Mouse (Mus musculus) mesoderm, embryonic 11.5 days (tissue): ENCODE measurements around the gene Mrc2.

Source experiments
- DNase-seq: peaks from one replicate; pipeline ENCODE4 v3.0.0-alpha.2; 2012; ENCODE audit warnings: low read depth, low spot score

The Mrc2 gene

GRCm38 (mm10) chr11:105349780-105350324, 57.4 kb downstream of the Mrc2 start:
- no peak for DNase-seq

DNA sequence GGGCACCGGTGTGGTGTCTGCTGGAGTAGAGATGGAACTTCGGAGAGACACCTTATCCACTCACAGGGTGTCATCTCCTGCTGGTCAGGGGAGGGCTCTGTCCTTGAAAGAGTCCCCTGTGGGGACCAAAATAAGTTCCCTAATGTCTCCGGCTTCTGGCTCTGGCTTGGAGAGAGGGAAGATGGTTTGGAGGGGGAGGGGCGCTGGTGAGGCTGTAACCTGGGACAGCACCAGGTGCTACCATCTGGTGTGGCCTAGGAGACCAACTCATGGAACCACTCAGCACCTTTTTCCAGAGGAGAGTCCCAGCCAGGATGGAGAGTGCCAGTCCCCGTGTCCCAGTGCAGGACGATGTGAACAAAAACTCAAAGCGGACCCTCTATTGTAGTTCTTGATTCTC, 58.2 kb downstream of the Mrc2 start:
- DNase-seq = no peak

DNA sequence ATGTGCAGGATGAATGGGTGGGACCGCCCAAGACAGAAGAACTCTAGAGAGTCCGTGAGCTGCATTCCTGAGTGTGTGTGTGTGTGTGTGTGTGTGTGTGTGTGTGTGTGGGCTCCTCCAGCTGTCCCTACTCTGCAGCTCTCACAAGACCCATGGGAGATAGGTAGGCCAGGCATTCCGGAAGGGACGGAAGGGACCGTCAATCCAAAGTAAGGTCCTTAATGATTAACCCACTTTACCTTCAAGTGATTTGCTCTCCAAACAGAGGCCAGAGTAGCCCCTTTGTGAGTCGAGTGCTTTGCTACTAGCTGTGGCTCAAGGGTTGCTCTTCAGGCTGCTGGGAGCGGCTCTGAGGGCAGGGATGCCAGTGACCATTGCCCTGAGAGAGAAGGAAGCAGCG, 59.7 kb downstream of the Mrc2 start:
- DNase-seq = no peak

- DNase-seq = no peak
These were observed 60.8 kb downstream of the Mrc2 start for GRCm38 (mm10) chr11:105352954-105353890.

DNA sequence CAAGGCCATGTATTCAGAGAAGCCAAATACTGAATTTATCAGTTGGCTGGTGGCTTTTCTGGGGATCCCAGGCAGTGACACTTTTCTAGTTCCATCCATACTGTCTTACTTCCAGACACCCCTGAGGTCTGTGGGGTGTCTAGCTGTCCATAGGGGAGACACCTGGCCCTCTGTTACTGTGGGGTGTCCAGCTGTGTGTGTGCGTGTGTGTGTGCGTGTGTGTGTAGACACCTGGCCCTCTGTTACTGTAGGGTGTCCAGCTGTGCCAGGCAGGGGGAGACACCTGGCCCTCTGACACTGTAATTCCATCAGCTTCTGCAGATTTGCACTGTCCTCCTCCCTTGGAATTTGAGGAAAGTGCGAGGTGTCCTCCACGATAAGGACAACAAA, 61.4 kb downstream of the Mrc2 start:
- no peak for DNase-seq

DNA sequence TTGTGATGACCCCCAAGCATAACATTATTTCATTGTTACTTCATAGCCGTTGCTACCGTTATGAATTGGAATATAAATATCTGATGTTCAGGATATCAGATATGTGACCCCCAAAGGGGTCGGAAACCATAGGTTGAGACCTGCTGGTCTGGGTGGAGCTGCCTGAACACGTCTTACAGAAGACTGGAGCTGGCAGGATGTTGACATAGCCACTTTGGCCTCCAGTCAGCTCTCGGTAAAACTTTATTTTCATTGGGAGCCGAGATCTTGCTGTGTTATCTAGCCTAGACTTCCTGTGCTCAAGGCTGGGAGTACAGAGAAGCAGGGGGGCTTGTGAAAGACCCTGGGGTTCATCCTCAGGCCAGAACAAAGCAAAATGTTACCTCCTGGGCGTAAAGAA, 63.9 kb downstream of the Mrc2 start:
- no peak for DNase-seq

- no peak for DNase-seq
These were observed 69.8 kb downstream of the Mrc2 start for GRCm38 (mm10) chr11:105362041-105362765.

DNA sequence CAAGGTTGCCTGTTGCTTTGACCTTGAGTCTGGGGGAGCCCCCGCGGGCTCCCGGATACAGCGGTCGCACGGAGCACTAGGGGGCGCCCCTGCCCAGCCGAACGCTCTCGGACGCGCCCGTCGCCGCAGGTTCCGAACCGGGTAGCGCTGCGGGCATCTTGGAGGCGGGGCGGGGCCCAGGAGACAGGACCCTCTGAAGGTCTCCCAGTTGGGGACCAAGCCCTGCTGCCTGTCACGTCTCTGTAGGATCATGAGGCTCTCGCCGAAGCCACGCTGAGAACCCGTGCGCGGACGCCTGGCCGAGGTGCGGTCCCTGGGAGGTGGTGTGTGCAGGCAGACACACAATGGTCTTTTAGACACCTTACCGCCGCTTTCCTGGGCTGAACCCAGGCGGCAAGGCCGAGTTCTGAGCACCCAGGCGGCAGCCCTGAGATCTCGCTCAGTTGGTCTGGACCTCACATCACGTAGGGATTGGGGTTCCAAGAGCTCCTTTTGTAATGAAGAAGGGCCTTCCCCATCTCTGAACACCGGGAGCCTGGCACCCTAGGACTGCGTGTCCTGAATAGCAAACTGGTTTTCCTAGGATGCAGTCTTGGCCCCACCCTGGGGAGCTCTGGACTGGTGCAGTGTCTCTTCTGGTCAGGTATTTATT, 70.6 kb downstream of the Mrc2 start:
- DNase-seq = peak; percentile 79

DNA sequence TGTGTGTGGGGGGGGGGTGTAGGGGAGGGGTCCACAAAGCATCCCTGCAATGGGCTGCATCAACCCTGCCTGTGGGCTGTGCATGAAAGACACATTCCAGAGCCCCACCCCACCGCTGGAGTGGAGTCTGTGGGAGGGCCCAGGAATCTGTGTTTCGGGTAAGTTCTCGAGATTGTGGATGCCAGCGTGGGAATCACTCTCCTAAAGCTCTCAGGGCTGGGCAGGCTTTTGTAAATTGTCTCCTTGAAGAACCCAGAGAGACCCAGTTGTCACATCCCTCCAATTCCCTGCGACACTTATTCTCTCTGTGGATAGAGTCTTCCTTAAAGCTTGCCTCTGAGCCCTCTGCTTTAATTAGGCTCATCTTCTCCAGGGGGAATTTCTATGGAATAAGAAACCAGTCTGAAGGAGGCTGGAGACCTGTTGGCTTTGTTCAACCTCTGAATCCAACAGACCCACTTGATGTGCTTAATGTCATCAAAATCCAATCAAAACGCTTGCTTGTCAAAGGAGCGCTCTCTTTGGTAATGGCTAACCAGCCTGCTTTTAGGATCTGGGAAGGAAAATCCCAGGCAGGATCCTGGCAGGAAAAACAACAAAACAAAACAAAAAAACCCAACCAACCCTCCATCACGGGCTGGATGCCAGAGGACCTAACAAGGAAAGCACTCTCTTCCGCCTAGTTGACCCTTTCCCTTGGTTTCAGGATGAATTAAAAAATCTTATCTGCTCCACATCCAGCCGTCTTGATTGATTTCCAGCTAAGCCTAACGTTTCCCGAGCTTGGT, 71.3 kb downstream of the Mrc2 start:
- no peak for DNase-seq

DNA sequence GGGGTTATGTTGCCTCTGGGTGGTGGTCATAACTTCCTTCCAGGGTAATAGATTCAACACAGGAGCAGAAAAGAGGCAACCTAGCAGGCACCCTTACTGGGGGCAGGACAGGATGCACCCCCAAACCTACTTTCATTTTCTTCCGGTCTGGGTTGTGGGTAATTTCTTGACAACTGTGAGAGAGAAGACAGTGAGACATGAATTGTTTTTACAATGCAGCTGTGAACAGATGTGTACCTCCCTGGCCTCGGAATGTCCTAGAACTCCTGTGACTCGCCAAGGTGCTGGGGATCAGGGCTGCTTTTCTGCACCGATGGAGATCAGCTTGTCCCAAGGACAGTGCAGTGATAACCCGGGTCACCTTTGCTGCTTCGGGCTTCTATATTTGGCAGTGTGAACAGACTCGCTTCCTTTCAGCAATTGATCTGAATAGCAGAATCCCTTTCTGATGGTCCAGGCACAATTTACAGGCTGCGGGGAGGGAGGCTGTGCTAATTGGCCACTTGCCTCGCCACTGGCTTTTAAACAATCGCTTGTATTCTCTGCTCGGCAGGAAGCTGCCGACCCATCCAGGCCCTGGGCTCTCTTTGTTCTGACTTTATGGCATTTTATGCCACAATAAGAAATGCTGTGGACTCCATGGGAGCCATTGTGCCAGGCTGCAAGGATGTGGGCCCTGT, 72.1 kb downstream of the Mrc2 start:
- peak; percentile 32 for DNase-seq

GRCm38 (mm10) chr11:105365611-105366010, 73.2 kb downstream of the Mrc2 start:
- no peak for DNase-seq

- DNase-seq = no peak
These were observed 73.6 kb downstream of the Mrc2 start for GRCm38 (mm10) chr11:105366051-105366450.

DNA sequence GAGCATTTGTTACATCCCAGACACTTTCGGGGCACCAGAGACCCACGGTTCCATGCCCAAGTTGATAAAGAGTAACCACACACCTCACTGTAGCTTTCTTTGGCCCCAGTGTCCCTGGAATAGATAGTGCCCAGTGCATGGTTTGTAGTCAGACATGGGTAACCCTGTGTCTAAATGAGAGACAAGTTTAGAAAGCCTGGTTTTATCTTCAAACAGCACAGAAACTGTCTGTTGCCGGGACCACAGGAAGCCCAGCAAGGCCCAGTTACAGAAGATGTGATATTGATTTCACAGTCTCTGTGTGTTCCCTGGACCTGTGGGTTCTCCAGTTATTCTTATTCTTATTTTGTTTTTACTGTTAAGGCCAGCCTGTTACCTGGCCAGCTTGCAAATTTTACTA, 74.7 kb downstream of the Mrc2 start:
- no peak for DNase-seq

- DNase-seq = no peak
These were observed 76.4 kb downstream of the Mrc2 start for GRCm38 (mm10) chr11:105368833-105369232.

GRCm38 (mm10) chr11:105369526-105370386, 77.3 kb downstream of the Mrc2 start:
- DNase-seq = no peak

DNA sequence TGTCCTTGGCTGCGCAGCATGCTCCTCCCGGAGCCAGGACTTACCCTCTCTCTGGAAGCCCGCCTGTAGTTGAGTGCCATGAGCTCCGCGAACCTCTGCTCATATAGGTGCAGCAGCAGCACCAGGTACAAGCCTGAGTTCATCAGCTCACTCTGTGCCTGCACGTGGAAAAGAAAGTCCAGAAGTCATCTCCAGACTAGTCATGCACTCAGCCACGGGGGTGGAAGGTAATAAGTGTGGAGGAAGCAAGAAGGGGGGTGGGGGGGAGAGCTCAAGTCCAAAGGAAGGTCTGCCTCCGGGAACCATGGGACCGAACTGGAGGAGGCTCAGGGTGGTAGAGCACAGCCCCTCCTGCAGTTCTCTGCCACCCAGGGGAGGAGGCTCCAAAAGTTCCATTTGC, 79.4 kb downstream of the Mrc2 start:
- no peak for DNase-seq

DNA sequence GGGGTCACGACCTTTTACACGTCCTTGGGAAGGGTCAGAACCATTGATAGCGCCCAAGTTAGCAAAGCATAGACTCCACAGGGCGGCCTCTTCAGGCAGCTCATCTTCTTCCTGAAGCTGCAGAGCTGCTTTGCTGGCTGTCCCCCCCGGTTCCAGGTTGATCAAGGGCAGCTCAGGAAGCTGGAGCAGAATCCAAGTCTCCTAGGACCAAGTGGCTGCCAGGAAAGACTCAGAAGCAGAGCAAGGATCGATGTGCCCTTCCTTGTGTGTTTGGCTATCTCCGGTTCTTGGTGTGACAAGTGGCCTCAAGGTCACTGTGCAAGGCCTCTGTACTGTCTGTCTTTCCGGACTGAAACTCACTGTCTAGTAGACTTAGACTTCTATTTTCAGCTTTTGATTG, 81.4 kb downstream of the Mrc2 start:
- no peak for DNase-seq

- DNase-seq = no peak
These were observed 82.2 kb downstream of the Mrc2 start for GRCm38 (mm10) chr11:105374526-105375175.

GRCm38 (mm10) chr11:105375821-105376235, 83.4 kb downstream of the Mrc2 start:
- DNase-seq = no peak
